Mouse (Mus musculus) stomach, postnatal 0 days (tissue): ENCODE results near the gene Lcn2. TPM values are rescaled to one million over a fixed set of nuclear protein-coding genes. Genes with fewer than 3 reads are reported as not detected.
A peak's percentile ranks its signal among the peaks of the same experiment; 100 is the strongest.

Experiments
- ATAC-seq: fragments of 200-750 bp; cut with Nextera tagmentation; 2 replicates; pipeline ENCODE4 v1.8.0; 2017; ENCODE audit not compliant: low FRiP score, low TSS enrichment
- DNase-seq: peaks from one replicate; pipeline ENCODE4 v3.0.0-alpha.2; 2016; ENCODE audit warnings: low spot score
- H3K27ac ChIP-seq: fragments of 300-500 bp; sonication (generic); replicated peaks from 2 replicates; pipeline ENCODE4 v1.5.1; 2014; ENCODE audit warnings: mild to moderate bottlenecking, control low read depth
- H3K27me3 ChIP-seq: fragments of 300-500 bp; sonication (generic); 2 replicates; pipeline ENCODE4 v1.6.1; 2014; ENCODE audit warnings: low read length; ENCODE audit not compliant: control insufficient read depth, insufficient read depth
- H3K36me3 ChIP-seq: fragments of 300-500 bp; sonication (generic); 2 replicates; pipeline ENCODE4 v1.6.1; 2014; ENCODE audit warnings: low read length, mixed read lengths; ENCODE audit not compliant: control insufficient read depth, insufficient read depth
- H3K4me1 ChIP-seq: fragments of 300-500 bp; sonication (generic); replicated peaks from 2 replicates; pipeline ENCODE4 v1.6.1; 2014; ENCODE audit warnings: antibody characterized with exemption; ENCODE audit not compliant: control insufficient read depth, insufficient read depth
- H3K4me2 ChIP-seq: fragments of 300-500 bp; sonication (generic); replicated peaks from 2 replicates; pipeline ENCODE4 v1.6.1; 2014; ENCODE audit warnings: low read depth, mild to moderate bottlenecking, control low read depth, moderate library complexity
- H3K4me3 ChIP-seq: fragments of 300-500 bp; sonication (generic); 2 replicates; pipeline ENCODE4 v1.5.1; 2014; ENCODE audit warnings: low read depth, low read length, control low read depth
- H3K9ac ChIP-seq: fragments of 300-500 bp; sonication (generic); 2 replicates; pipeline ENCODE4 v1.6.1; 2014; ENCODE audit warnings: mild to moderate bottlenecking, low read length, control low read depth, mixed read lengths
- H3K9me3 ChIP-seq: fragments of 300-500 bp; sonication (generic); 2 replicates; pipeline ENCODE4 v1.6.1; 2016; ENCODE audit warnings: low read length; ENCODE audit not compliant: control insufficient read depth
- CTCF ChIP-seq: IDR thresholded peaks from 2 replicates; pipeline ENCODE4 v1.5.1; 2016; ENCODE audit warnings: antibody characterized with exemption, low read depth, mild to moderate bottlenecking, moderate library complexity
- EP300 ChIP-seq: optimal IDR thresholded peaks from 2 replicates; pipeline ENCODE3; 2016; ENCODE audit warnings: antibody characterized with exemption
- WGBS: fragments of 180-500 bp; shearing (Covaris S2); extraction: QIAGEN DNeasy Blood & Tissue Kit; methylation state at CpG from one replicate; pipeline ENCODE4 v1.1.7; 2014; 5-methylcytosine and 5-hydroxymethylcytosine counted together
- polyA plus RNA-seq: library from polyadenylated mRNA; unstranded; fragments of >200 nt; fragmentation: Nextera tagmentation; extraction: Ambion mirVana; gene quantifications from 2 replicates; pipeline ENCODE4 v1.2.1, GENCODE M21; 2015

Lcn2 gene
- polyA plus RNA-seq, 1 experiment from 2014 or later, result 1.8 TPM

DNA sequence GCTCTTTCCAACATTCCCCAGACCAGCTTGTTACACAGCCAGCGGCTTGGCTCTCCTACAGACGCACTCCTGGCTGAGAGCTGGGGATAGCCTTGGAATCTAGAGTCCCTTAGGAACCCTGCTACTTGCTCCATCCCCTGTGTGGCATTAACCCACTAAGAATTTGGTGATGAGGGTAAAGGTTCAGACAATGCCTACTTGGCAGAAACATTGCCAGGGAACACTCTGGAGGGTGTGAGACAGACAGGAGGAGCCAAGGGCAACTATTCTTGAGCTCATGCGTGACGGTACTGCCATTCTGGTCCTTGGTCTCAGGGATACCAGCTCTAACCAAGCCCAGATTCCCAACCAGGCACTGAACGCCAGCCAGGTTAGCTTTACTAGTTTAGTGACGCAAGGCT lies 33.8 kb upstream of the Lcn2 start:
- ATAC-seq (no peak), DNase-seq (no peak)
- TF ChIP-seq CTCF, result no peak
- TF ChIP-seq EP300, result no peak
- H3K4me1 ChIP-seq, result peaks cover 8% of the 10 kb centered on the region
- H3K36me3 ChIP-seq, result peaks cover 25% of the 10 kb centered on the region
- no peaks in the 10 kb centered on the region for H3K27me3 ChIP-seq
- H3K9ac ChIP-seq, result 0 out of 2 replicates have a peak overlapping the region, but pooled peaks have one; percentile 31
- H3K27ac ChIP-seq, result no peak overlapping the region
- no peaks in the 10 kb centered on the region for H3K9me3 ChIP-seq
- no peak overlapping the region for H3K4me3 ChIP-seq
- no peak overlapping the region for H3K4me2 ChIP-seq
- 93% methylated on average over 6 of the region's 6 CpGs for WGBS

- TF ChIP-seq EP300 (no peak), CTCF (peak; percentile 23; the same call in 1 of the 2 replicates)
- H3K27me3 ChIP-seq, result no peaks in the 10 kb centered on the region
- H3K4me1 ChIP-seq, result peaks cover 8% of the 10 kb centered on the region
- DNase-seq, result no peak
- no peaks in the 10 kb centered on the region for H3K9me3 ChIP-seq
- 79% methylated on average over 6 of the region's 6 CpGs for WGBS
- H3K4me2 ChIP-seq, result no peak overlapping the region
- peaks cover 36% of the 10 kb centered on the region for H3K36me3 ChIP-seq
- no peak overlapping the region for H3K9ac ChIP-seq
- no peak for ATAC-seq
- H3K27ac ChIP-seq, result no peak overlapping the region
- no peak overlapping the region for H3K4me3 ChIP-seq
Observed at GRCm38 (mm10) chr2:32420647-32421046, 32.6 kb upstream of the Lcn2 start.

DNA sequence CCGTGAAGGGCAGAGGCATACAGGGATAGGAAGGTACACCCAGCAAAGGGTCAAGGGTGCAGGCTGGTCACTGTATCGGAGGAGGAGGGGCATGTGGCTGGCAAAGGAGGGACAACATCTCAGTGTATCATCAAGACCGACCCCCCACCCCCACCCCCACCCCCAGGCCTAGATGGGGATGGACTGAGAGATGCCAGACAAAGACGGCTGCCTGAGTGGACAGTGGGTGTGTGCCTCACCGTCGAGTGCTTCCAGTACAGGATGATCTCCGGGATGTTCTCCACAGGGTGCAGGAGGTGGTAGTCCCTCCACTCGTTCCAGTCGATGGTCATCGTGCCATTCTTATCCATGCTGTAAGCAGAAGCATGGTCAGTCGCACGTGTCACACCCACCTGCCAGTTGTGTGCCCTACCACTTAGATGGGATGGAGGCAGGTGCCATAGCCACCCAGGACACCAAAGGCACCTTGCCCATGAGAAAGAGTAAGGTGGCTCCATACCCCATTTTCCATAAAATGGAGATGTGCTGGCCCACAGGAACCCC lies 32.1 kb upstream of the Lcn2 start:
- H3K9ac ChIP-seq, result no peak overlapping the region
- no peak overlapping the region for H3K4me3 ChIP-seq
- H3K4me1 ChIP-seq, result peaks cover 8% of the 10 kb centered on the region
- DNase-seq (no peak), ATAC-seq (no peak)
- H3K27me3 ChIP-seq, result no peaks in the 10 kb centered on the region
- 90% methylated on average over 12 of the region's 12 CpGs for WGBS
- no peak overlapping the region for H3K4me2 ChIP-seq
- no peak for TF ChIP-seq EP300
- no peak for TF ChIP-seq CTCF
- no peak overlapping the region for H3K27ac ChIP-seq
- no peaks in the 10 kb centered on the region for H3K9me3 ChIP-seq
- peaks cover 41% of the 10 kb centered on the region for H3K36me3 ChIP-seq

DNA sequence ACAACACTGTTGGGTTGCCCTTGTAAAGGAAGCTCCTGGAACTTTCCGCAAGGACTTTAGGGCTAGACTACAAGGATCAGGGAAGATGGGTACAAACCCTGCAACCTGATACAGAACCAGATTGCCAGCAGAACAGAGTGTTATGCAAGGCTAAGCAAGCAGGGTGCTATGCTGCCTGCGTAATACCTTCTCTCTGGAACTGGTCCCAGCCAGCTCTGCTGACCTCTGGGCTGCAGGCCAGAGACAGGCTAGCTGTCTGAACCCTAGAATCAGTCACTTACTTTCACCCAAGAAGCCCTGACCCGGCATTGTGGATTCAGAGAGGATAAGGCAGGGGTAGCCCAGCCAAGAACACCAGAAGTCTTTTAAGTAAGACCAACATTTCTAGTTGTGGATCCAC lies 31.3 kb upstream of the Lcn2 start:
- TF ChIP-seq CTCF, result no peak
- TF ChIP-seq EP300, result no peak
- Histone ChIP-seq H3K4me3 (no peak overlapping the region), H3K27me3 (no peaks in the 10 kb centered on the region), H3K4me2 (no peak overlapping the region), H3K4me1 (peaks cover 8% of the 10 kb centered on the region), H3K36me3 (peaks cover 42% of the 10 kb centered on the region), H3K27ac (no peak overlapping the region), H3K9ac (no peak overlapping the region), H3K9me3 (no peaks in the 10 kb centered on the region)
- 80% methylated on average over 3 of the region's 3 CpGs for WGBS
- no peak for ATAC-seq
- no peak for DNase-seq

DNA sequence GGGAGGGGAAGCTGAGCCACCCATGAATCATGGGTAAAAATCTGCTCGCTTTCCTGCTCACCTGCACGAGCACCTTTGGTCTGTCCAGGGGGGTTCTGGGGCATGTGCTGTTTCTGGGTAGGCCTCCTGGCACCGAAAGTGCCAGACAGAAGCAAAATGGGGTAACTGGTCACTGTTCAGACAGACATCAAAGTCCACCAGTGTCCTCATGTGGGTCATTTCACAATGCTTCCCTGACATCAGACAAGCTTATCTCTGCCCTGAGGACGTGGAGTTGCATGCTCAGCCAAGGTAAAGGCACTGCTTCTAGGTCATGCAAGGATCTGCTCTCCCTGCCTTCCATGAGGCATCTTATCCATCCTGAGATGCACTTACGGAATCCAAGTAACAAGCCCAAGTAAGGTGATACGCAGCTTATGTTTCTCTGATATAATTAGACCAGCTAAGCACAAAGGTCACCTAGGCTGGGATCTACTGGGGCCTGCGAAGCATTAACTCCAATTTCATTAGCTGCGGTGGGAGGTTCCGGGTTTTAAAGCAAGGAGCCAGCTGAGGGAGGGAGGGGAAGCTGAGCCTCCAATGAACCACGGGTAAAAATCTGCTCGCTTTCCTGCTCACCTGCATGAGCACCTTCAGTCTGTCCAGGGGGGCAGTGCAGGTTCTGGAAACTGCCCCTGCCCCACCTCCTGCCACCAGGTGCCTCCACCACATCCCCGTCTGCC lies 30.5 kb upstream of the Lcn2 start:
- Histone ChIP-seq H3K9ac (no peak overlapping the region), H3K36me3 (peaks cover 42% of the 10 kb centered on the region), H3K4me3 (no peak overlapping the region), H3K9me3 (no peaks in the 10 kb centered on the region), H3K4me2 (no peak overlapping the region), H3K27me3 (no peaks in the 10 kb centered on the region), H3K4me1 (peaks cover 8% of the 10 kb centered on the region), H3K27ac (no peak overlapping the region)
- DNase-seq (no peak), ATAC-seq (no peak)
- TF ChIP-seq EP300, result no peak
- 80% methylated on average over 12 of the region's 12 CpGs for WGBS

DNA sequence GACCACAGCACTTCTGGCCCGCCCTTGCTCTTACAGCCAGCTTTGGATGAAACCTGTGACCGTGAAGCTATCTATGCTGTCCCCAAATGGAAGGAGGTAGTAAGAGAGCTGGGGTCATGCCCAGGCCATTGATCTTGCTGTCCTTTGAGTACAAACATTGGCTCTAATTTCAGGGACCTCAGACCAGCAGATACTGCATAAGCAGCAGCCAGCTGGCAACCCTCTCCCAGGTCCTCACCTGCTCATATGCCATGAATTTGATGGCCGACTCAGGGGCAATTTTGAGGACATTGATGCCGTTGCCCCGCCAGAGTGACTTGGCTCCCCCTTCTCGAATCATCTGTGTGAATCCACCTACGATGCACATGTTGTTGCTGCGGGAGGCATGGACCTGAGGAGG lies 29.4 kb upstream of the Lcn2 start:
- WGBS, result 66% methylated on average over 8 of the region's 8 CpGs
- Histone ChIP-seq H3K9me3 (no peaks in the 10 kb centered on the region), H3K27me3 (no peaks in the 10 kb centered on the region), H3K9ac (no peak overlapping the region), H3K4me2 (no peak overlapping the region), H3K4me3 (no peak overlapping the region), H3K27ac (no peak overlapping the region), H3K36me3 (peaks cover 42% of the 10 kb centered on the region), H3K4me1 (peaks cover under 1% of the 10 kb centered on the region; the same call in 1 of the 2 replicates)
- TF ChIP-seq CTCF (no peak), EP300 (no peak)
- ATAC-seq (no peak), DNase-seq (no peak)
